Comparison of ENCODE assay signal across 32 mouse cellular contexts in the genomic region with DNA sequence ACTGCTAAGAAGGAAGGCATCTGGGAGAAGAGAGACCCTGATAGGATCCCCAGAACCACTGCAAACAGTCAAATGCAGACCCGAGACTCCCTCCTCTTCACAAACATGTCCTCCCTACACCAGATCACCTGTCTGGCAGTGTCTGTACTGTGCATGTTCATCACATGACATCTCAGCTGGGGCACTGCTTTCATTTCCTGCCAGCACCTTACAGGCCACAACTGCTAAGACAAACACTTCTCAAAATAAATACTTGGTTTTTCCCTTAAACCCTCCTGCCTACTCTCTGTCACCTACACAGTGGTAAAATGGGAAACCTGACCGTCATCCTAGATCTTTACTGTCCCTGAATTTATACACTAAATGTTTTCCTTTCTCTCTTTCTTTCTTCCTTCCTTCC. TPM values are rescaled to one million over a fixed set of nuclear protein-coding genes. Genes with fewer than 3 reads are reported as not detected.
DNase-seq lines count a peak whose midpoint lies in the region; ATAC-seq and TF ChIP-seq lines count a peak whose summit lies in the region.
"Had no signal": no experiment of that assay in that cellular context is flagged by ENCODE, and none has a peak within 500 bp of the region (broad histone marks: within the 10 kb centered on the region; RNA-seq: fewer than 3 reads in every experiment).

No protein-coding gene starts in this region.

- no peaks in the 10 kb centered on the region for H3K27me3 ChIP-seq in cerebellum, adult 2 months (ENCODE audit: control insufficient read depth, insufficient read depth, low read length)
- no peaks in the 10 kb centered on the region for H3K27me3 ChIP-seq in CH12.LX (replicated peaks)
- H3K27me3 ChIP-seq in liver, postnatal 0 days (ENCODE audit: insufficient read depth, low read length) = no peaks in the 10 kb centered on the region
- H3K27me3 ChIP-seq: embryonic facial prominence, embryonic 13.5 days; forebrain, embryonic 12.5 days; forebrain, embryonic 15.5 days; hindbrain, embryonic 12.5 days; Patski had no signal

- 86% methylated on average over 2 of the region's 2 CpGs for WGBS in cerebellum, adult 2 months
- WGBS in liver, postnatal 0 days (ENCODE audit: insufficient replicate concordance) = 71% methylated on average over 2 of the region's 2 CpGs

- 0 out of 2 replicates have a peak overlapping the region, but pooled peaks have one; percentile 6 for H3K27ac ChIP-seq in cerebellum, adult 2 months (ENCODE audit: insufficient read depth, low read length)
- H3K27ac ChIP-seq in CH12.LX (ENCODE audit: insufficient read depth, low read depth) = no peak overlapping the region
- no peak overlapping the region for H3K27ac ChIP-seq in liver, postnatal 0 days (ENCODE audit: low read depth)
- H3K27ac ChIP-seq: embryonic facial prominence, embryonic 10.5 days; embryonic facial prominence, embryonic 13.5 days; forebrain, embryonic 12.5 days; forebrain, embryonic 15.5 days; heart, adult 2 months; hindbrain, embryonic 12.5 days had no signal

- ATAC-seq in inflammation-experienced regulatory T-cells, adult 6 months = peak; percentile 28
- no peak for ATAC-seq in liver, postnatal 0 days
- ATAC-seq: forebrain, embryonic 15.5 days; hindbrain, embryonic 16.5 days; intestine, embryonic 16.5 days; Patski had no signal

- H3K9ac ChIP-seq in CH12.LX (ENCODE audit: insufficient read depth, low read depth) = no peak overlapping the region
- H3K9ac ChIP-seq in liver, postnatal 0 days (replicated peaks) = no peak overlapping the region
- H3K9ac ChIP-seq: embryonic facial prominence, embryonic 13.5 days; forebrain, embryonic 12.5 days; forebrain, embryonic 15.5 days; hindbrain, embryonic 12.5 days had no signal

- no peak for TF ChIP-seq EP300 in CH12.LX (IDR thresholded peaks at IDR 0.05; ENCODE audit: low read length)
- no peak for TF ChIP-seq EP300 in liver, postnatal 0 days (IDR thresholded peaks at IDR 0.05; ENCODE audit: low read depth)

- DNase-seq in cerebellum, adult 2 months = peak in 1 of 2 experiments; percentile 24
- DNase-seq in cerebellum, adult 11 months = no peak
- peak; percentile 72 for DNase-seq in A20 (ENCODE audit: low read depth, low spot score)
- DNase-seq in CH12.LX (ENCODE audit: extremely low read depth) = no peak
- DNase-seq in liver, postnatal 0 days = no peak
- DNase-seq in frontal cortex, postnatal 25 days (ENCODE audit: low spot score in 2 of 2) = no peak
- no peak for DNase-seq in heart, adult 9 months (ENCODE audit: low spot score in 2 of 2)
- DNase-seq: adrenal gland, adult 2 months; adrenal gland, postnatal 14 days; B cell, adult 2 months; cerebellum, adult 9-11 months; embryo, embryonic 11 days; gastrocnemius, postnatal 36 days; heart, adult 2 months; kidney, adult 18-20 months had no signal

- in situ Hi-C loops in CH12.LX (cut with MboI; ENCODE audit: low pct_ligation_motif_present, low pct_unique_long_range_greater_than_20kb, low sequenced_read_pairs) = no loop called here

- H3K4me2 ChIP-seq in CH12.LX (ENCODE audit: insufficient read depth, low read depth, poor library complexity, severe bottlenecking) = no peak overlapping the region
- no peak overlapping the region for H3K4me2 ChIP-seq in liver, postnatal 0 days (ENCODE audit: low read depth, low read length)
- H3K4me2 ChIP-seq: embryonic facial prominence, embryonic 13.5 days; forebrain, embryonic 12.5 days; forebrain, embryonic 15.5 days; heart, embryonic 11.5 days; hindbrain, embryonic 12.5 days had no signal

- TF ChIP-seq POLR2A in cerebellum, adult 2 months (IDR thresholded peaks at IDR 0.05; ENCODE audit: borderline replicate concordance, insufficient read depth, low read length) = no peak
- TF ChIP-seq POLR2A in CH12.LX (IDR thresholded peaks at IDR 0.05; ENCODE audit: low read depth, low read length) = no peak

- H3K79me2 ChIP-seq in CH12.LX (replicated peaks; ENCODE audit: control insufficient read depth, extremely low read depth, insufficient read depth, poor library complexity, severe bottlenecking) = no peaks in the 10 kb centered on the region

- no peak for TF ChIP-seq CTCF in cerebellum, adult 2 months (IDR thresholded peaks at IDR 0.05; ENCODE audit: borderline replicate concordance, insufficient read depth, low read depth, low read length)
- no peak for TF ChIP-seq CTCF in CH12.LX (conservative IDR thresholded peaks at IDR 0.05 in 1 of 2, IDR thresholded peaks at IDR 0.05 in 1 of 2; ENCODE audit: low read depth in 2 of 2, low read length in 2 of 2)
- TF ChIP-seq CTCF in liver, postnatal 0 days (IDR thresholded peaks at IDR 0.05; ENCODE audit: low read depth) = no peak

- H3K9me3 ChIP-seq in CH12.LX (replicated peaks; ENCODE audit: low read length) = no peaks in the 10 kb centered on the region
- H3K9me3 ChIP-seq in liver, postnatal 0 days (ENCODE audit: low read length) = no peaks in the 10 kb centered on the region
- H3K9me3 ChIP-seq: embryonic facial prominence, embryonic 10.5 days; embryonic facial prominence, embryonic 13.5 days; forebrain, embryonic 12.5 days; forebrain, embryonic 15.5 days; G1E; hindbrain, embryonic 12.5 days had no signal

- H3K4me3 ChIP-seq in cerebellum, adult 2 months (replicated peaks; ENCODE audit: insufficient read depth, low read depth, low read length) = no peak overlapping the region
- H3K4me3 ChIP-seq in CH12.LX (replicated peaks in 1 of 3; ENCODE audit: low read depth in 2 of 3, low read length in 2 of 3, poor library complexity in 1 of 3) = no peak overlapping the region
- H3K4me3 ChIP-seq in liver, postnatal 0 days (ENCODE audit: low read depth, low read length) = no peak overlapping the region
- H3K4me3 ChIP-seq: embryonic facial prominence, embryonic 10.5 days; embryonic facial prominence, embryonic 13.5 days; erythroblast, embryonic 14.5 days; forebrain, embryonic 12.5 days; forebrain, embryonic 15.5 days; heart, adult 2 months; hindbrain, embryonic 12.5 days had no signal

- dilution Hi-C loops in CH12.LX (cut with MboI; ENCODE audit: extremely low pct_ligation_motif_present, extremely low pct_unique_long_range_greater_than_20kb, low sequenced_read_pairs) = no loop called here

- H3K4me1 ChIP-seq in cerebellum, adult 2 months (ENCODE audit: control insufficient read depth, insufficient read depth, low read length) = peaks cover 14% of the 10 kb centered on the region
- peaks cover 2 to 7% of the 10 kb centered on the region in 2 experiments for H3K4me1 ChIP-seq in CH12.LX (ENCODE audit: control insufficient read depth in 1 of 2, insufficient read depth in 2 of 2)
- H3K4me1 ChIP-seq in liver, postnatal 0 days (ENCODE audit: insufficient read depth) = no peaks in the 10 kb centered on the region
- H3K4me1 ChIP-seq: embryonic facial prominence, embryonic 10.5 days; embryonic facial prominence, embryonic 13.5 days; forebrain, embryonic 12.5 days; forebrain, embryonic 15.5 days; hindbrain, embryonic 12.5 days had no signal

- H3K36me3 ChIP-seq in CH12.LX (replicated peaks in 1 of 2; ENCODE audit: control insufficient read depth in 1 of 2, insufficient read depth in 1 of 2, low read length in 1 of 2) = peaks cover 0 to 2% of the 10 kb centered on the region in 2 experiments
- no peaks in the 10 kb centered on the region for H3K36me3 ChIP-seq in liver, postnatal 0 days (replicated peaks; ENCODE audit: insufficient read depth, low read length)
- H3K36me3 ChIP-seq: embryonic facial prominence, embryonic 10.5 days; embryonic facial prominence, embryonic 13.5 days; forebrain, embryonic 12.5 days; forebrain, embryonic 15.5 days; hindbrain, embryonic 12.5 days had no signal

- no peak for TF ChIP-seq RAD21 in CH12.LX (IDR thresholded peaks at IDR 0.05; ENCODE audit: low read depth, low read length)

TF ChIP-seq in CH12.LX, 34 proteins besides CTCF, POLR2A, EP300 and RAD21:
- no peak for TF ChIP-seq ZNF384 (IDR thresholded peaks at IDR 0.05; ENCODE audit: low read depth, low read length)
- peak; percentile 45; the same call in 1 of the 2 replicates for TF ChIP-seq BHLHE40 (IDR thresholded peaks at IDR 0.05; ENCODE audit: low read depth, low read length)

RNA-seq across cellular contexts. Expression of a gene that starts 6.4 kb away (rescaled TPM):
- polyA plus RNA-seq in cerebellum, adult 2 months (2012; rRNA removed) = not detected in 2 replicates
- total RNA-seq in CH12.LX (2012; rRNA removed) (not detected in 2 replicates), CH12.LX (2014; rRNA removed) (not detected in 2 replicates)
- polyA plus RNA-seq in CH12.LX (2012; ENCODE audit: insufficient read length, low read depth) = 0.55 TPM in 1 of 2 replicates, not detected in the other
- polyA plus RNA-seq in inflammation-experienced regulatory T-cells, adult 6 months (2017; shearing (Covaris generic)) = 10 to 100 TPM in 2 of 3 experiments, 1 to 10 TPM in 1; 6.1 to 16.1 (median 10.9) TPM
- 0.20 TPM in 1 of 2 replicates, not detected in the other for polyA plus RNA-seq in liver, postnatal 0 days (2015; fragmentation: Nextera tagmentation; extraction: Ambion mirVana)
- total RNA-seq: adrenal gland, adult 2 months; adrenal gland, postnatal 14 days; common myeloid progenitor, adult 5-6 weeks; G1E; gastrocnemius, adult 8-10 months; gastrocnemius, postnatal 36 days; granulocyte monocyte progenitor cell, adult 5-6 weeks; heart, adult 2 months; heart, postnatal 25 days had no signal
- polyA plus RNA-seq: adrenal gland, adult 2 months; brain, embryonic 14.5 days; erythroblast, embryonic 14.5 days; G1E had no signal

RNA-seq across cellular contexts. Expression of a gene that starts 43.8 kb away (rescaled TPM):
- polyA plus RNA-seq in cerebellum, adult 2 months (2012; rRNA removed) = 119 and 129 TPM in 2 replicates
- total RNA-seq in CH12.LX (2012; rRNA removed) (598 and 821 TPM in 2 replicates), CH12.LX (2014; rRNA removed) (1,196 and 1,374 TPM in 2 replicates)
- polyA plus RNA-seq in CH12.LX (2012; ENCODE audit: insufficient read length, low read depth) = 790 and 847 TPM in 2 replicates
- polyA plus RNA-seq in inflammation-experienced regulatory T-cells, adult 6 months (2017; shearing (Covaris generic)) = 1,000 to 10,000 TPM in 1 of 3 experiments, 100 to 1,000 TPM in 2; 776 to 1,009 (median 841) TPM
- polyA plus RNA-seq in liver, postnatal 0 days (2015; fragmentation: Nextera tagmentation; extraction: Ambion mirVana) = 264 and 270 TPM in 2 replicates
